Mouse (Mus musculus): ENCODE data around the gene Dbx2.

The Dbx2 gene

GRCm38 (mm10) chr15:95655860-95656259 is at the start of gene Dbx2:
Gene Dbx2 (minus strand): TSS chr15:95655960.
- no peak for DNase-seq (ENCODE audit: low read depth in 2 of 2, low spot score in 2 of 2)

- no peak for DNase-seq (ENCODE audit: low read depth in 2 of 2, low spot score in 2 of 2)
Measured at GRCm38 (mm10) chr15:95702206-95702605, 46.4 kb upstream of the Dbx2 start.

DNA sequence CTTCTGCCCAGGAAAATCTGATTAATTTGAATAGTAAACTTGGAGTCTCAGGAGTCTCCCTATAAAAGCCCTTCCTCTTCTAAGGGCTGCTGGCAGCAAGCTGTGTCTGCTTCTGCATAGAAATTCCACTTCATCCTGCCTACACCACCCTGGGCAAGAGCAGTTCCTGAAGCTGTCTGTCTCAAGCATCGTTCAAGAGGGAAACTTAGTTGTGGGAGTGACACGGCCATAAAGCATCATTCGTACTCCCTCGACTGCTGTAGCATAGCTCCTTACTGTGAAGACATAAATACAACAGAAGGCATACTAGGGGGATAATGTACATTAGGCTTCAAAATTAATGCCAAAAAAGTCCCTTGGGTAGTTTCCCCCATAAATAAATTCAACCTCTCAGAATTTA is 45.8 kb upstream of the Dbx2 start:
- DNase-seq (ENCODE audit: low read depth in 2 of 2, low spot score in 2 of 2) = no peak

GRCm38 (mm10) chr15:95699371-95699770 is 43.6 kb upstream of the Dbx2 start:
- DNase-seq (ENCODE audit: low read depth in 2 of 2, low spot score in 2 of 2) = no peak

DNA sequence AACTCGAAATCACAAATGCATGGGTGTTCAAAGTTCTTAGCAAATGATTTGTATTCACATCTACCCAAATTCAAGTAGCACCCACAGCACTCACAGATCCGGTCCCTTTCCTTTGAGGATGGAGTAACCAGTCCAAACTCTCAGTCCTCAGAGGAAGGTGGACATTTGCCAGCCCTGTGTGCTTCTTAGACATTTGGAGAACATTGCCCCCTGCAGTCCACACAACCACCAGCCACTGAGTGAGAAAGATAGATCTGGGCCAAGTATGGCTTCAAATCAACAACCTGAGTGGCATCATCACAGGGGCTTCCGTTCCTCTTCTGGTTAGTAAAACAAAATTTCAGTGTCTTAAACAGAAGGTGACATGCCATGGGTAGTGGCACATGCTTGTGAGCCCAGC is 38.0 kb upstream of the Dbx2 start:
- DNase-seq (ENCODE audit: low read depth in 2 of 2, low spot score in 2 of 2) = no peak

DNA sequence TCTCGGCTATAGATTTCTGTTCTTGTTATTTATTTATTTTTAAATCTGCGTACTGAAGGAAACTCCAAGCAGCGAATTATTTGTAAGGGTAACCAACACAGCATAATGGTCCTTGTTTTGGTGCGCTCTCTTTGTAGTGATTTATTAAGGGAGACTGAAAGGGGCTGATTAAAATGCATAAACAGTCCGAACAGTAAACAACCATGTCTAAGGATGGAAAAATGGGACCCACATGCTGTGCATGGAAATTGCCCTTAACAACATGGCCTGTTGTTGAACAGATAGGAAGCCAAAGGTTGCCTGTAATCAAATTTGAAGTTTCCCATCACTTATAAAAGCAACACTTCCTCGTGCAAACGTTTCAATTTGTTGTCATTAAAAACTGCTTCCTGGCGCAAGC is 35.8 kb upstream of the Dbx2 start:
- no peak for DNase-seq (ENCODE audit: low read depth in 2 of 2, low spot score in 2 of 2)

GRCm38 (mm10) chr15:95691129-95691528 is 35.4 kb upstream of the Dbx2 start:
- DNase-seq (ENCODE audit: low read depth in 2 of 2, low spot score in 2 of 2) = no peak

DNA sequence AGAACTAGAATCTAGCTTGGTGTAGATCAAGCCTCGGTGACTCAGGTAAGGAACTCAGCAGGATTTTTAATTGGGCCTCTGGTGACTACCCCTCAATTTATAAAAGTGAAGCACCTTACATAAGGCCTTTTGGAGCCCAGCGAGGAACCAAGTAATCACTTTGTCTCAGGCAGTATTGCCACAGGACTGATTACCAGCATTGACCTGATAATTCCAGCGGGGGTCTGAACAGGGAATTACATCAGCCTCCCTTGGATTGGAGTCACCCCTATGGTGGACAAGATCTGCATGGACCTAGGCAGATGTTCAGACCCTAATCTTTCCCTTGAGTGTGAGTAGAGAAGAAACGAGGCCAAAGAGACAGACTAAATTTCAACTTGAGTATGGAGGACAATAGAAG is 26.9 kb upstream of the Dbx2 start:
- no peak for DNase-seq (ENCODE audit: low read depth in 2 of 2, low spot score in 2 of 2)

DNA sequence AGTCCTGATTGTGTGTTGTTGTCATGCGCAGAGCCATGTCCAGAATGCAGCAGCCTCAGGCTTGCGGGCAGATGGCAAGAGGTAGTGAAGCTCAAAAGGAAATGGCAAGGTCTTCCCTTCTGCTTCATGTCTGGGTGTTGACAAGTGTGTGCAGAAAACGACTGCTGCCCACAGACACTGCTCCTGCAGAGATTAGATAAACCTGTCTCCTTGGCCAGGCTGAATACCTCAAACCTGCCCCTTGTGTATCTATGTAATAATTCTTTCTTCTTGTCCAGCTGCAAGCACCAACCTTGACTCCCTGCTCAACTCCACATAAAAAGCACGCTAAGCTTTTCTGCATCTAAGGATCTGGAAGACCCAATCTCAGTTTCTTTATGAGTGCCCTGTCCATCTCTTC is 19.9 kb upstream of the Dbx2 start:
- no peak for DNase-seq (ENCODE audit: low read depth in 2 of 2, low spot score in 2 of 2)

GRCm38 (mm10) chr15:95675176-95675575 is 19.4 kb upstream of the Dbx2 start:
- no peak for DNase-seq (ENCODE audit: low read depth in 2 of 2, low spot score in 2 of 2)

GRCm38 (mm10) chr15:95667209-95667608 is 11.4 kb upstream of the Dbx2 start:
- no peak for DNase-seq (ENCODE audit: low read depth in 2 of 2, low spot score in 2 of 2)

- no peak for DNase-seq (ENCODE audit: low read depth in 2 of 2, low spot score in 2 of 2)
Measured at GRCm38 (mm10) chr15:95665002-95665401, 9.2 kb upstream of the Dbx2 start.

GRCm38 (mm10) chr15:95661718-95662117 is 6.0 kb upstream of the Dbx2 start:
- DNase-seq (ENCODE audit: low read depth in 2 of 2, low spot score in 2 of 2) = no peak

DNA sequence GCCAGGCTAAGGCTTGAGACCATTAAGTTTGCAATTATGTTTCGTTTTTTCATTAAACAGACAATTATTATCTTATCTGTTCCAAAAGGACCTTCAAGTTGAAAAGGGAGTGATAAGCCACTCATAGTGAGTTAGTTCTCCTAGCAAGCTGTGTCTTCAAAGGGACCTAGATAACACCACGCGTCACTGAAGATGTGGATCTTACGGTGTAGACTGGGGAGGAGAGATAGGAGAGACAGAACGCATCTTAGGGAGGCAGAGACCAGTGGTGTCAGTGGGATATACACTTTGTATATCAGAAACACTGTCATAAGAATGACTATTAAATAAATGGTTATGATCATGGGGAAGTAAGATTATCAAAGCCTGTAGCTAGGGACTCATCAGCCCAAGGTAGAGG is 4.6 kb upstream of the Dbx2 start:
- no peak for DNase-seq (ENCODE audit: low read depth in 2 of 2, low spot score in 2 of 2)

DNA sequence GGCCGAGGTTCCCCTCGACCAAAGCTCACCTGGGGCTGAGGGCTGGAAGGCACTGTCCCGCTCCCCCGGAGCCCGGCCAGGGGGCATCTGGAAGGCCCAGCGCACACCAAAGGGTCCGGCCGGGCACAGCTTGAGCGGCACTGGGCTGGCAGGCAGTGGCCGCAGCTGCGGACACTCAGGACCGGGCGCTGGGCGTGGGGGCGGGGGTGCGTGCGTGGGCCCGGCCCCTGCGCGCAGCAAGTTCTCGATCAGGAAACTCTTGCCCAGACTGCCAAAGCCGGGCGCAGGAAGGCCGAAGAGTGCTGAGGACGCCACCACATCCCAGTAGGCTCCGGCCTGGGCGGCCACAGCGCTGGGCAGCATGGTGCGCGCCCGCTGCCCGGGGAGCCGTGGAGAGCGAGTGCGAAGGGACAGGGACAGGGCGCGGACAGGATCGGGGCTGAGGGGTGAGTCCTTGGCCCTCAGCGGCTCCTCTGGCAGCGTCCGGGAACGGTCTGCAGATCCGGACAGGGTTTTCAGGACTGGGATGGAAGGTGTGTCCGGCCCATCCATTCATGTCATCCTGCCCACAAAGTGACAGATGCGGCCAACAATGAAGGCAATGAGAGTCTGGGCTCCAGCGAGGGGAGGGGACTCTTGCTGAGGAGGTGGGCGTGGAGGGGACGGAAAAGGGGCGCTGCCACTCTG is 1.4 kb downstream of the Dbx2 start:
- DNase-seq (ENCODE audit: low read depth in 2 of 2, low spot score in 2 of 2) = no peak

DNA sequence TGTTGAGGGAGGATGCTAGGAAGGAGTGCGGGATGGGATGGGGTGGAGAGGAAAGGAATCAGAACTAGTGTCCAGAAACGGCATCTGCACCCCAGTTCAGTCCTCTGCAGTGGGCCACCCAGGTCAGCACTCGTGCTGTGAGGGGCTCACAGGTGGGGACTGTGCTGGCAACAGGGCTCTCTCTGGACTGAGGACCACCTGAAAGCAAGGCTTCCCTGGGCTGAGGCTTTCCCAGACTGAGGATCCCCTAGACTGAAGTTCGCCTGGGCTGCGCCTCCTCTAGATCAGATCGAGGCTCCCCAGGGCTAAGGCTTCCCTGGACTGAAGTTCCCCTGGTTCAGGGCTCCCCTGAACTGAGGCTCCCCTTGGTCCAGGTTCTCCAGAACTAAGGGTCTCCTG is 1.9 kb downstream of the Dbx2 start:
- no peak for DNase-seq (ENCODE audit: low read depth in 2 of 2, low spot score in 2 of 2)

- no peak for DNase-seq (ENCODE audit: low read depth in 2 of 2, low spot score in 2 of 2)
Measured at GRCm38 (mm10) chr15:95652898-95653707, 2.7 kb downstream of the Dbx2 start.

DNA sequence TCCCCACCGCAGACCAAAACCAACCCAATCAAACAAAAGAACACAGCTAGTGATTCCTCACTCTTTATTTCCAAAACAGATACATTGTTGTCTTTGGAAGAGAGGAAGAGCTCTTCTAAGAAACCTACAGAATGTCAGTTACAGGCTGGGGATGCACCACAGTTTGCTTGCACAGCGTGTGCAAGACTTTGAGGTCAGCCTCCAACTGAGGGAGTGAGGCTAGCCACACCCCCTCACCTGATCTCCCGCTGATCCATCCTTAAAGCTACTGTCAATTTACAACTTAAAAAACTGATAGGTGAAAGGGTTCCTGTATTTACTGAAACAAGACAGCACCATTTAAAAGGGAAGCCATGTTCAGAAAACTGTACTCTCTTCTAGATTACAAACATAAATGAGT is 3.9 kb downstream of the Dbx2 start:
- no peak for DNase-seq (ENCODE audit: low read depth in 2 of 2, low spot score in 2 of 2)

- no peak for DNase-seq (ENCODE audit: low read depth in 2 of 2, low spot score in 2 of 2)
Measured at GRCm38 (mm10) chr15:95643505-95644029, 12.2 kb downstream of the Dbx2 start.

DNA sequence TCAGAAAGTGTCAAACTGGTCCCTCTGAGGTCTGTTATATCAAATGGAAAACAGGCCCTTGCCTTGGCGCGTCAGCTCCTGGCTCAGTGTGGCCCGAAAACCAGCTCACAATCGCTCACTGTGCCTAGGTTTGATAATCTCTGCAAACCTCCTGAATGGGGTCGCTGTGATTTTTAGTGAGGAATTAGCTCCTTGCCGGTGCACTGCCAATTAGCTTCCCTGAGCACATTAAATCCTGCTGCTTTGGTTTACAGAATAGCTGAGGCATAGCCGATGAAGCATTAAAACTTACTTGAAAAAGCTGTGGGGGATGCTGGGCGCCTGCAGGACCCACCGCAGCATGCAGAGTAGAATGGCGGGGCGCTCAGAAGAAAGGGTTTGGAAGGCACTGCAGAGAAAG is 15.4 kb downstream of the Dbx2 start:
- no peak for DNase-seq (ENCODE audit: low read depth in 2 of 2, low spot score in 2 of 2)

- DNase-seq (ENCODE audit: low read depth in 2 of 2, low spot score in 2 of 2) = no peak
Measured at GRCm38 (mm10) chr15:95639829-95640134, 16.0 kb downstream of the Dbx2 start.

- DNase-seq (ENCODE audit: low read depth in 2 of 2, low spot score in 2 of 2) = no peak
Measured at GRCm38 (mm10) chr15:95639115-95639828, 16.5 kb downstream of the Dbx2 start.
